In genomic region chr5:97345732-97346253, GRCm38 (mm10) we compare ENCODE assay signal across 24 mouse cellular contexts. TPM values are rescaled to one million over a fixed set of nuclear protein-coding genes. Genes with fewer than 3 reads are reported as not detected.
DNase-seq lines count a peak whose midpoint lies in the region; ATAC-seq and TF ChIP-seq lines count a peak whose summit lies in the region.
"Had no signal": no experiment of that assay in that cellular context is flagged by ENCODE, and none has a peak within 500 bp of the region (broad histone marks: within the 10 kb centered on the region; RNA-seq: fewer than 3 reads in every experiment).

No protein-coding gene starts in this region.

- no peak overlapping the region for H3K4me2 ChIP-seq in forebrain, postnatal 0 days (ENCODE audit: low read depth)
- H3K4me2 ChIP-seq in forebrain, embryonic 12.5 days, result no peak overlapping the region
- no peak overlapping the region for H3K4me2 ChIP-seq in midbrain, embryonic 16.5 days (ENCODE audit: low read length)
- H3K4me2 ChIP-seq: embryonic facial prominence, embryonic 12.5 days; heart, embryonic 13.5 days; liver, embryonic 12.5 days; lung, embryonic 15.5 days had no signal

- no peaks in the 10 kb centered on the region for H3K27me3 ChIP-seq in forebrain, postnatal 0 days (ENCODE audit: insufficient read depth, low read length)
- H3K27me3 ChIP-seq in forebrain, embryonic 12.5 days, result no peaks in the 10 kb centered on the region
- no peaks in the 10 kb centered on the region for H3K27me3 ChIP-seq in midbrain, embryonic 16.5 days (ENCODE audit: control insufficient read depth, insufficient read depth, low read depth, low read length)
- H3K27me3 ChIP-seq: embryonic facial prominence, embryonic 12.5 days; heart, embryonic 13.5 days; liver, embryonic 12.5 days; lung, embryonic 15.5 days; megakaryocyte, embryonic 14.5 days; Patski had no signal

- no peaks in the 10 kb centered on the region for H3K9me3 ChIP-seq in forebrain, postnatal 0 days (ENCODE audit: low read length)
- H3K9me3 ChIP-seq in forebrain, embryonic 12.5 days, result no peaks in the 10 kb centered on the region
- no peaks in the 10 kb centered on the region for H3K9me3 ChIP-seq in midbrain, embryonic 16.5 days (replicated peaks; ENCODE audit: control insufficient read depth, low read length, poor library complexity, severe bottlenecking)
- H3K9me3 ChIP-seq: embryonic facial prominence, embryonic 12.5 days; heart, embryonic 13.5 days; liver, embryonic 12.5 days; lung, embryonic 15.5 days; megakaryocyte, embryonic 14.5 days had no signal

- intact Hi-C loops in heart, postnatal 10 days (cut with DNase I), result no loop called here

- no peak overlapping the region for H3K9ac ChIP-seq in forebrain, postnatal 0 days
- no peak overlapping the region for H3K9ac ChIP-seq in forebrain, embryonic 12.5 days
- H3K9ac ChIP-seq in midbrain, embryonic 16.5 days (ENCODE audit: low read depth, low read length), result no peak overlapping the region
- H3K9ac ChIP-seq: embryonic facial prominence, embryonic 12.5 days; heart, embryonic 13.5 days; liver, embryonic 12.5 days; lung, embryonic 15.5 days had no signal

- H3K4me3 ChIP-seq in forebrain, postnatal 0 days (ENCODE audit: low read depth, low read length), result no peak overlapping the region
- no peak overlapping the region for H3K4me3 ChIP-seq in forebrain, embryonic 12.5 days (replicated peaks)
- no peak overlapping the region for H3K4me3 ChIP-seq in midbrain, embryonic 16.5 days (ENCODE audit: low read depth, low read length)
- H3K4me3 ChIP-seq: embryonic facial prominence, embryonic 12.5 days; heart, embryonic 13.5 days; liver, embryonic 12.5 days; lung, embryonic 15.5 days; megakaryocyte, embryonic 14.5 days had no signal

- TF ChIP-seq CTCF in forebrain, postnatal 0 days (IDR thresholded peaks at IDR 0.05; ENCODE audit: low read depth), result no peak

- H3K4me1 ChIP-seq in forebrain, postnatal 0 days (ENCODE audit: insufficient read depth), result no peaks in the 10 kb centered on the region
- H3K4me1 ChIP-seq in forebrain, embryonic 12.5 days, result no peaks in the 10 kb centered on the region
- no peaks in the 10 kb centered on the region for H3K4me1 ChIP-seq in midbrain, embryonic 16.5 days (ENCODE audit: control insufficient read depth, insufficient read depth, low read length)
- H3K4me1 ChIP-seq: embryonic facial prominence, embryonic 12.5 days; liver, embryonic 12.5 days; megakaryocyte, embryonic 14.5 days had no signal

- H3K36me3 ChIP-seq in forebrain, postnatal 0 days (ENCODE audit: insufficient read depth), result no peaks in the 10 kb centered on the region
- H3K36me3 ChIP-seq in forebrain, embryonic 12.5 days (replicated peaks), result no peaks in the 10 kb centered on the region
- no peaks in the 10 kb centered on the region for H3K36me3 ChIP-seq in midbrain, embryonic 16.5 days (ENCODE audit: control insufficient read depth, insufficient read depth, low read length)
- H3K36me3 ChIP-seq: embryonic facial prominence, embryonic 12.5 days; heart, embryonic 13.5 days; liver, embryonic 12.5 days; lung, embryonic 15.5 days had no signal

- peak; percentile 66 for ATAC-seq in forebrain, postnatal 0 days
- no peak for ATAC-seq in forebrain, embryonic 12.5 days (ENCODE audit: low FRiP score)
- ATAC-seq in megakaryocyte progenitor cell, adult 5-6 weeks (replicated peaks; ENCODE audit: poor library complexity), result peak; percentile 58
- no peak for ATAC-seq in midbrain, embryonic 16.5 days
- ATAC-seq: liver, embryonic 12.5 days; Patski had no signal

- no peak overlapping the region for H3K27ac ChIP-seq in forebrain, postnatal 0 days (ENCODE audit: low read depth, low read length)
- H3K27ac ChIP-seq in forebrain, embryonic 12.5 days, result no peak overlapping the region
- H3K27ac ChIP-seq in midbrain, embryonic 16.5 days (ENCODE audit: low read length), result no peak overlapping the region
- H3K27ac ChIP-seq: embryonic facial prominence, embryonic 12.5 days; heart, embryonic 13.5 days; liver, embryonic 12.5 days; lung, embryonic 15.5 days had no signal

- WGBS in forebrain, postnatal 0 days, result 57% methylated on average over 10 of the region's 10 CpGs
- WGBS in forebrain, embryonic 12.5 days, result 89% methylated on average over 10 of the region's 10 CpGs
- 89% methylated on average over 10 of the region's 10 CpGs for WGBS in midbrain, embryonic 16.5 days

- peak; percentile 65 for DNase-seq in forebrain, postnatal 0 days
- peak; percentile 6 for DNase-seq in right cerebral cortex, postnatal 14 days
- DNase-seq in right cerebral cortex, adult 18-20 months, result no peak
- DNase-seq in cerebellum, postnatal 14 days, result peak; percentile 61 to 67
- no peak for DNase-seq in heart, postnatal 10 days
- DNase-seq: B cell, adult 2 months; gastrocnemius, postnatal 10 days; kidney, postnatal 25 days had no signal

RNA-seq across cellular contexts. Expression of gene Naa11, which starts 46.4 kb away (rescaled TPM):
- total RNA-seq in forebrain, postnatal 0 days (2014; rRNA removed), result not detected in 2 replicates
- 0.05 and 0.08 TPM in 2 replicates for polyA plus RNA-seq in forebrain, postnatal 0 days (2015; fragmentation: Nextera tagmentation; extraction: Ambion mirVana)
- 0.05 TPM in 1 of 2 replicates, not detected in the other for polyA plus RNA-seq in forebrain, embryonic 12.5 days (2016; fragmentation: Nextera tagmentation; extraction: Ambion mirVana)
- total RNA-seq in megakaryocyte progenitor cell, adult 5-6 weeks (2015), result not detected in 2 replicates
- not detected in 2 replicates for total RNA-seq in megakaryocyte progenitor cell, adult 5-6 weeks (2017)
- 0.05 and 0.11 TPM in 2 replicates for polyA plus RNA-seq in midbrain, embryonic 16.5 days (2015; fragmentation: Nextera tagmentation; extraction: Ambion mirVana)
- total RNA-seq in heart, postnatal 10 days (2021), result not detected
- total RNA-seq: adrenal gland, postnatal 4 days; common myeloid progenitor, adult 5-6 weeks; gastrocnemius, postnatal 10 days; hematopoietic stem cell, adult 5-6 weeks; left cerebral cortex, postnatal 36 days; midbrain, postnatal 0 days had no signal
- polyA plus RNA-seq: embryonic facial prominence, embryonic 12.5 days; heart, embryonic 13.5 days; liver, embryonic 12.5 days; neural tube, embryonic 11.5 days; Patski; small intestine, adult 2 months had no signal

Comparison
In these comparisons a context has a peak if more than half of its experiments do, and no peak if none do; other contexts are left out.
1. ATAC-seq: peak in forebrain, postnatal 0 days (single experiment) and megakaryocyte progenitor cell, adult 5-6 weeks (single experiment); none in forebrain, embryonic 12.5 days (single experiment) and midbrain, embryonic 16.5 days (single experiment).
2. DNase-seq: peak in forebrain, postnatal 0 days (single experiment), right cerebral cortex, postnatal 14 days (single experiment) and cerebellum, postnatal 14 days (2 of 2); none in right cerebral cortex, adult 18-20 months (single experiment) and heart, postnatal 10 days (0 of 2).